Mouse (Mus musculus): ENCODE data around the gene Cbx1.

Cbx1 gene

GRCm38 (mm10) chr11:96788871-96789795, at the start of gene Cbx1:
TSS of gene Cbx1 (plus strand) at chr11:96789127.
- DNase-seq (ENCODE audit: low spot score): peak; percentile 91

GRCm38 (mm10) chr11:96740796-96741195, 48.1 kb upstream of the Cbx1 start:
- no peak for DNase-seq (ENCODE audit: low spot score)

- DNase-seq (ENCODE audit: low spot score): no peak
Measured at GRCm38 (mm10) chr11:96741995-96742394, 46.9 kb upstream of the Cbx1 start.

- DNase-seq (ENCODE audit: low spot score): no peak
Measured at GRCm38 (mm10) chr11:96743000-96743399, 45.9 kb upstream of the Cbx1 start.

GRCm38 (mm10) chr11:96743891-96744290, 45.0 kb upstream of the Cbx1 start:
- DNase-seq (ENCODE audit: low spot score): no peak

- no peak for DNase-seq (ENCODE audit: low spot score)
Measured at GRCm38 (mm10) chr11:96746648-96747047, 42.3 kb upstream of the Cbx1 start.

- DNase-seq (ENCODE audit: low spot score): no peak
Measured at GRCm38 (mm10) chr11:96747555-96747954, 41.4 kb upstream of the Cbx1 start.

GRCm38 (mm10) chr11:96755298-96755697, 33.6 kb upstream of the Cbx1 start:
- no peak for DNase-seq (ENCODE audit: low spot score)

- DNase-seq (ENCODE audit: low spot score): no peak
Measured at GRCm38 (mm10) chr11:96757421-96757820, 31.5 kb upstream of the Cbx1 start.

- no peak for DNase-seq (ENCODE audit: low spot score)
Measured at GRCm38 (mm10) chr11:96758402-96758801, 30.5 kb upstream of the Cbx1 start.

GRCm38 (mm10) chr11:96760042-96760441, 28.9 kb upstream of the Cbx1 start:
- DNase-seq (ENCODE audit: low spot score): peak; percentile 27

- no peak for DNase-seq (ENCODE audit: low spot score)
Measured at GRCm38 (mm10) chr11:96761984-96762383, 26.9 kb upstream of the Cbx1 start.

GRCm38 (mm10) chr11:96762742-96763470, 26.0 kb upstream of the Cbx1 start:
- no peak for DNase-seq (ENCODE audit: low spot score)

- DNase-seq (ENCODE audit: low spot score): no peak
Measured at GRCm38 (mm10) chr11:96764511-96765350, 24.2 kb upstream of the Cbx1 start.

- no peak for DNase-seq (ENCODE audit: low spot score)
Measured at GRCm38 (mm10) chr11:96765645-96766044, 23.3 kb upstream of the Cbx1 start.

GRCm38 (mm10) chr11:96766555-96766954, 22.4 kb upstream of the Cbx1 start:
- DNase-seq (ENCODE audit: low spot score): no peak

GRCm38 (mm10) chr11:96767096-96767495, 21.8 kb upstream of the Cbx1 start:
- no peak for DNase-seq (ENCODE audit: low spot score)

GRCm38 (mm10) chr11:96768240-96768639, 20.7 kb upstream of the Cbx1 start:
- DNase-seq (ENCODE audit: low spot score): no peak

GRCm38 (mm10) chr11:96771274-96771975, 17.5 kb upstream of the Cbx1 start:
- no peak for DNase-seq (ENCODE audit: low spot score)

- no peak for DNase-seq (ENCODE audit: low spot score)
Measured at GRCm38 (mm10) chr11:96772413-96772812, 16.5 kb upstream of the Cbx1 start.

- no peak for DNase-seq (ENCODE audit: low spot score)
Measured at GRCm38 (mm10) chr11:96774536-96774935, 14.4 kb upstream of the Cbx1 start.

- no peak for DNase-seq (ENCODE audit: low spot score)
Measured at GRCm38 (mm10) chr11:96775063-96775462, 13.9 kb upstream of the Cbx1 start.
